Mouse (Mus musculus): ENCODE results near the gene 9130019O22Rik. TPM values are rescaled to one million over a fixed set of nuclear protein-coding genes. Genes with fewer than 3 reads are reported as not detected.
"Not testable (repeated sequence)": the region's sequence is repeated elsewhere in the genome, so short reads cannot be mapped to it uniquely, and the experiment has no call there.

The 9130019O22Rik gene
- polyA plus RNA-seq (2012; ENCODE audit: insufficient read depth, low replicate concordance) = 0.07 and 1.7 TPM in 2 replicates

DNA sequence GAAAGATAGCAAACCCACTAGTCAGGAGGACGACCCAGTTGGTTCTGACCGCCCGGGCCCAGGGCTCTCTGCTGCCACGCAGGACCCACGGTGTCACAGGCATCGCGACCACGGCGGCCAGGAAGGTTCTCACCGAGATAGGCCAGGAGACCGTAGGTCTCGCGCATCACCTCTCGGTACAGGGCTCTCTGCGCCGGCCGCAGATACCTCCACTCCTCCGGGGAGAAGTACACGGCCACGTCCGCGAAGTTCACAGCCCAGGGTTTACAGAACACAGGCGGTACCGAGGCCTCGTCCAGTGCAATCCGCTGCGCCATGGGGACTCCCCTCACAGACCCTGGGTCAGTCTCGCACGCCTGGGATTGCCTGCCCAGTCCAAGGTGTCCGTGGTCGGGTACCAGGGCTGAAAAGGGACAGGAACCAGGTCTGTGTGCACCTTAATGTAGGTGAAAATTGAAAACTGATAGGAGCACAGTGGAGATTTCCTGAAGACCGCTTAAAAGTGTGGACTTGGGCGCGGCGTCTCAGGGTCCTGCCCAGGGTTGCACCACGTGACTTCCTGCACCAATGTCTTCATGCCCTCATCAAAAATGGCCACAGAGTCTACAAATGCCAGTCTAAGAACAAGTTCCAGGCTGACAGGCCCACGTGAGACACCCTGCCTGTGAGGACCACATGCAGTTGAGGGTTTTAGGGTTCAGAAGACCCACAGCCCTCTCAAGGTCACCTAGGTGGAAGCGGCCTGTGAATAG, at the start of gene 9130019O22Rik:
Gene 9130019O22Rik, minus strand, starts transcription at position 526 of the 752 bp plus-strand sequence.
- H3K27me3 ChIP-seq (replicated peaks) = no peaks in the 10 kb centered on the region
- TF ChIP-seq FLI1 (IDR thresholded peaks at IDR 0.05; ENCODE audit: low read length) = no peak
- TF ChIP-seq GATA1 (IDR thresholded peaks at IDR 0.05; ENCODE audit: borderline replicate concordance, low read length) = no peak
- H3K4me3 ChIP-seq (replicated peaks) = peak within 1 kb of the TSS; percentile 97

DNA sequence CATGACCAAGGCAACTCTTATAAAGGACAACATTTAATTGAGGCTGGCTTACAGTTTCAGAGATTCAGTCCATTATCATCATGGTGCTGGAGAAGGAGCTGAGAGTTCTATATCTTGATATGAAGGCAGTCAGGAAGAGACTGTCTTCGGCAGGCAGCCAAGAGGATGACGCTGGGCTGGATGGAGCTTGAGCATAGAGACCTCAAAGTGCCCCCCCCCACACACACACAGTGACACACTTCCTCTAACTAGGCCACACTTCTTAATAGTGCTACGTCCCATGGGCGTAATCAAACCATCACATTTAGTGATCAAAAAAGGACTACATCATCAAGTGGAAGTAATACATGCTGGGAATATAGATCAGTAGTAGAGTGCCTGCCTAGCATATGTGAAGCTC, 48.2 kb upstream of the 9130019O22Rik start:
- TF ChIP-seq GATA1 (IDR thresholded peaks at IDR 0.05; ENCODE audit: borderline replicate concordance, low read length) (no peak), FLI1 (IDR thresholded peaks at IDR 0.05; ENCODE audit: low read length) (no peak)
- H3K4me1 ChIP-seq = no peaks in the 10 kb centered on the region; the same call in 1 of the 2 replicates
- peaks cover 8% of the 10 kb centered on the region for H3K27me3 ChIP-seq (replicated peaks)
- H3K4me3 ChIP-seq (replicated peaks) = no peak overlapping the region
- no peaks in the 10 kb centered on the region for H3K36me3 ChIP-seq (replicated peaks; ENCODE audit: low read length)
- peaks cover 19% of the 10 kb centered on the region for H3K9me3 ChIP-seq

More for the DNA sequence above, at the start of gene 9130019O22Rik:
- peaks cover 11% of the 10 kb centered on the region for H3K9me3 ChIP-seq
- peaks cover 30% of the 10 kb centered on the region for H3K36me3 ChIP-seq (replicated peaks; ENCODE audit: low read length)
- peaks cover 22% of the 10 kb centered on the region for H3K4me1 ChIP-seq

DNA sequence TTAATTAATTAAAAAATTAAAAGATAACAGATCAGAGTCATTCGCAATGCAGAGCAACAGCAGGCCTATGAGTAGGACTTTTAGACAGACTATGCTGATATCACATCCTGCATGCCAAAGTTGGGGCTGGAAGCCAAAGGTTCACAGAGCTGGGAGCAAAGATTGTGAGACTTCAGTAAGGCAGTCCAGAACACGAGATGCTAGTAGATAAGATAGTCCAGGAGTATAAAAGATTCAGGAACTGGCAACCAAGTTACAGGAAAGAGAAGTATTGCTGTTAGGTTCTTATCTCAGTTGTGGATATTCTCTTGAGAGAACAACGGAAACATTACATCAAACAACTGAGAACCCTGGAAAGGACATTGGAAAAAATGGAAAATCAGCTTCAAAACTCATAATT, 39.4 kb upstream of the 9130019O22Rik start:
- Histone ChIP-seq H3K9me3 (peaks cover 20% of the 10 kb centered on the region), H3K4me3 (replicated peaks) (no peak overlapping the region), H3K4me1 (peaks cover 15% of the 10 kb centered on the region), H3K36me3 (replicated peaks; ENCODE audit: low read length) (no peaks in the 10 kb centered on the region), H3K27me3 (replicated peaks) (peaks cover 10% of the 10 kb centered on the region)
- TF ChIP-seq GATA1 (IDR thresholded peaks at IDR 0.05; ENCODE audit: borderline replicate concordance, low read length) = no peak
- TF ChIP-seq FLI1 (IDR thresholded peaks at IDR 0.05; ENCODE audit: low read length) = no peak

DNA sequence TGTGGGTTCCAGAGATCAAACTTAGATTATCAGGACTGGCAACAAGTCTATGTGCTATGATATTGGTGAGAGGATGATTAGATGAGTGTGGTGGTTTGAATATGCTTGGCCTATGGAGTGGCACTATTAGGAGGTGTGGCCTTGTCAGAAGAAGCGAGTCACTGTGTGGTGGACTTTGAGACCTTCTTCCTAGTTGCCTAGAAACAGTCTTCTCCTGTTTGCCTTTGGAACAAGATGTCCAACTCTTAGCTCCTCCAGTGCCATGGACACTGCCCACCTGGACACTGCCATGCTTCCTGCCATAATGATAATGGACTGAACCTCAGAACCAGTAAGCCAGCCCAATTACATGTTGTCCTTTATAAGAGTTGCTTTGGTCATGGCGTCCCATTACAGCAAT, 38.9 kb upstream of the 9130019O22Rik start:
- Histone ChIP-seq H3K4me1 (peaks cover 20% of the 10 kb centered on the region), H3K9me3 (peaks cover 20% of the 10 kb centered on the region), H3K27me3 (replicated peaks) (peaks cover 10% of the 10 kb centered on the region), H3K4me3 (replicated peaks) (no peak overlapping the region), H3K36me3 (replicated peaks; ENCODE audit: low read length) (no peaks in the 10 kb centered on the region)
- TF ChIP-seq GATA1 (IDR thresholded peaks at IDR 0.05; ENCODE audit: borderline replicate concordance, low read length) (no peak), FLI1 (IDR thresholded peaks at IDR 0.05; ENCODE audit: low read length) (no peak)

DNA sequence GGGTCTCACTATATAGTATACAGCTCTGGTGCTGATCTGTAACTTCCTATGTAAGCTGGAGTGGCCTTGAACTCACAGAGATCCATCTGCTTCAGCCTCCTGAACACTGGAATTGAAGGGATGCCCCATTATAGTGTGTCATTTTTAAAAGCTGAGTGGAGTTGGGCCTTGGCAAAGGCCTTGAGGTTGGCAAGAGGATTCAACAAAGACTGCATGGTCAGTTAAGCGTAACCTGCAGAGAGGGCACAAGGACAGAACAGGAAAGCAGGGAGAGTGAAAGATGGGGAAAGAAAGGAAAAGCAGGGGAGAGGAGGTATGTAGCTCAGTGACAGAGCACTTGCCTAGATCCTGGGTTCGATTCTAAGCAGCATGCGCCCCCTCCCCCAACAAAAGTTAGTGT, 38.3 kb upstream of the 9130019O22Rik start:
- no peak for TF ChIP-seq FLI1 (IDR thresholded peaks at IDR 0.05; ENCODE audit: low read length)
- no peak for TF ChIP-seq GATA1 (IDR thresholded peaks at IDR 0.05; ENCODE audit: borderline replicate concordance, low read length)

DNA sequence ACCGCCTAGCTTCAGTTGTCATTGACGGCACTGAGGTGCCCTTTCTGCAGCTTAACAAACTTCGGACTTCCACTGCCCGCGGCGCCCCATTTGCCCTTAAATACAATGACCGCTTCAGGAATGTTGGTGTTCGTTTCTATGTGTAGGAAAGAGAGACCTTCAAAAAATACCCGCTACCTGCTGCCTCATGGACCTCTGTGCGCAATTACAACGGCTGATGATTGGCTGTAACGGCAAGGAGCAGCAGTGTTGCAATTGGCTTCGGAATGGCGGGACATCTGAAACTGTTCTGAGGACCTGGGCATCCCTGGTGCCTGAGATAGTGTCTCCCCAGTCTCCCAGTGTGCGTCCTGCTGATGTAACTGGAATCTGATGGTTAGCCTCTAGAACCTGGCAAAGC, 35.3 kb upstream of the 9130019O22Rik start:
- TF ChIP-seq GATA1 (IDR thresholded peaks at IDR 0.05; ENCODE audit: borderline replicate concordance, low read length) (no peak), FLI1 (IDR thresholded peaks at IDR 0.05; ENCODE audit: low read length) (no peak)
- Histone ChIP-seq H3K4me1 (peaks cover 33% of the 10 kb centered on the region), H3K36me3 (replicated peaks; ENCODE audit: low read length) (peaks cover 32% of the 10 kb centered on the region), H3K4me3 (replicated peaks) (peak overlapping the region; percentile 97), H3K9me3 (peaks cover 15% of the 10 kb centered on the region), H3K27me3 (replicated peaks) (peaks cover 10% of the 10 kb centered on the region)

More for the DNA sequence above, 38.3 kb upstream of the 9130019O22Rik start:
- Histone ChIP-seq H3K4me1 (peaks cover 26% of the 10 kb centered on the region), H3K4me3 (replicated peaks) (no peak overlapping the region), H3K27me3 (replicated peaks) (peaks cover 10% of the 10 kb centered on the region), H3K36me3 (replicated peaks; ENCODE audit: low read length) (peaks cover 3% of the 10 kb centered on the region), H3K9me3 (peaks cover 20% of the 10 kb centered on the region)

DNA sequence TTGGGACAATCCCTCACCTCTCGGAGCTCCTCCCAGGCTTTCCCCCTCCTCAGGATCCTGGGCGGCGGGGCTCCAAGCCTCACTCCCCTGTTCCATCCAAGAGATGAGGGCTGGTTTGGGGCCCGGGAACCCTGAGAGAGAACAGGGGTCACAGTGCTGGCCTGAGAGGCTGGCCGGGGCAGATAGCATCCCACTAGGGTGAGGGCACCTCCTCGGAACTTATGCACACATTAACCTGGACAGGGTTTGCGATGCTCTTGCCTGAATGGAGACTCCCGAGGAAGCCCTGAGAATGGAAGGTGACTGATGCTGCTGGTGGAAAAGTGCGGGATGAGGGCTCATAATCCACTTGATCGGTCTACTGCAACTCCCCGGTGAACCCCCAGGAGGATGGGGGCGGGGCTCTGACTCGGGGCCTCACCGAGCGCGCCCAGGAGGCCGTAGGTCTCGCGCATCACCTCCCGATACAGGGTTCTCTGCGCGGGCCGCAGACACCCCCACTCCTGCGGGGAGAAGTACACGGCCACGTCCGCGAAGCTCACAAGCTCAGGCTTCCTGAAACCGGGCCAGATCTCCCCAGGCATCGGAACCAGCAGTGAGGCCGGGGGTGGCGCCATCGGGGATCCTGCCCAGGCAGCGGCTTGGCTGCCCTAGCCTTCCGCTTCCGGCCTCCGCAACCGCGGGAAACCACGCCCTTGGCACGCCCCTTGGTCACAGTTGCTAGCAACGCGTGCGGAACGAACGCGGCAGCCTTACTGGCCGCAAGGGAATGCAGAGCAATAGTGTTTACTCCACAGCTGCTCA, 34.6 kb upstream of the 9130019O22Rik start, which contains the start of gene Zfp688:
Gene Zfp688, minus strand, starts transcription at position 681 of the 804 bp plus-strand sequence.
- Histone ChIP-seq H3K36me3 (replicated peaks; ENCODE audit: low read length) (peaks cover 36% of the 10 kb centered on the region), H3K4me3 (replicated peaks) (peak within 1 kb of the TSS; percentile 97), H3K4me1 (peaks cover 33% of the 10 kb centered on the region), H3K27me3 (replicated peaks) (peaks cover 10% of the 10 kb centered on the region), H3K9me3 (peaks cover 8% of the 10 kb centered on the region)
- peak; percentile 86 for TF ChIP-seq FLI1 (IDR thresholded peaks at IDR 0.05; ENCODE audit: low read length)
- no peak for TF ChIP-seq GATA1 (IDR thresholded peaks at IDR 0.05; ENCODE audit: borderline replicate concordance, low read length)

DNA sequence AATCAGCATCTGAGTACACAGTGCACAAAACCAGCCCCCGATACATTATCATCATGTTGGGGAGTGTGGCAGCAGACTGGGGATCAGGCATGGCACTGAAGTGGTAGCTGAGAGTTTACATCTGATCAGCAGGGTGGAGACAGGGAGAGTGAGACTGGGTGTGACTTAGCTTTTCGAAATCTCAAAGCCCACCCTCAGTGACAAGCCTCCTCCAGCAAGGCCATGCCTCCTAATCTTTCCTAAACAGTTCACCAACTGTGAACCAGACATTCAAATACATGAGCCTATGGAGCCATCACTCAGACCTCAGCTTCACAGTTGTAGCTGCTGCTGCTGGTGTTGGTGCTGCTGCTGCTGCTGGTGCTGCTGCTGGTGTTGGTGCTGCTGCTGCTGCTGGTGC, 24.5 kb upstream of the 9130019O22Rik start:
- Histone ChIP-seq H3K4me3 (replicated peaks) (no peak overlapping the region), H3K36me3 (replicated peaks; ENCODE audit: low read length) (peaks cover 9% of the 10 kb centered on the region), H3K4me1 (peaks cover 13% of the 10 kb centered on the region), H3K27me3 (replicated peaks) (peaks cover 1% of the 10 kb centered on the region), H3K9me3 (peaks cover 9% of the 10 kb centered on the region)
- TF ChIP-seq GATA1 (IDR thresholded peaks at IDR 0.05; ENCODE audit: borderline replicate concordance, low read length) = no peak

DNA sequence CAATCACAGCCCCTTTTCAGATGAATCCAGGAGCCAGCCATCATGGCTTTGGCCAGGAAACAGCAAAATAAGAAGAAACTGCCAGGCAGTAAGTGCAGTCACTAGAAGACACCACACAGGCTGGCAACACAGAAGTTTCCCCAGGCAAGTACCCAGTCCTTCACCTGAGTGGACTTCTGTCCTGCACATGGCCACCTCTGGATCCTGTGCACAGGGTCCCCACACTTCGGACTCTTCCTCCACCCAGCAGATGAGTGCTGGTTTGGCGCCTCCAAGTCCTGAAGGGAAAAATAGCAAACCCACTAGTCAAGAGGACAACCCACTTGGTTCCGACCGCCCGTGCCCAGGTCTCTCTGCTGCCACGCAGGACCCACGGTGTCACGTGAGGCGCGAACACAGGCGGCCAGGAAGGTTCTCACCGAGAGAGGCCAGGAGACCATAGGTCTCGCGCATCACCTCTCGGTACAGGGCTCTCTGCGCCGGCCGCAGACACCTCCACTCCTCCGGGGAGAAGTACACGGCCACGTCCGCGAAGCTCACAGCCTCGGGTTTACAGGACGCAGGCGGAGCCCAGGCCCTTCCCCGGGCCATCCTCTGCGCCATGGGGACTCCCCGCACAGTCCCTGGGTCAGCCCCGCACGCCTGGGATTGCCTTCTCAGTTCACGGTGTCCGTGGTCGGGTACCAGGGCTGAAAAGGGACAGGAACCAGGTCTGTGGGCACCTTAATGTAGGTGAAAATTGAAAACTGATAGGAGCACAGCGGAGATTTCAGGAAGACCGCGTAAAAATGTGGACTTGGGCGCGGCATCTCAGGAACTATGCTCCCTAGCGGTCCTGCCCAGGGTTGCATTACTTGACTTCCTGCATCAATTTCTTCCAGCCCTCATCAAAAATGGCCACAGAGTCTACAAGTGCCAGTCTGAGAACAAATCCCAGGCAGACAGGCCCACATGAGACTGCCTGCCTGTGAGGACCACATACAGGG, 19.3 kb upstream of the 9130019O22Rik start, which contains the start of gene Zfp764:
Gene Zfp764, minus strand, starts transcription at position 821 of the 986 bp plus-strand sequence.
- not testable (repeated sequence) for H3K36me3 ChIP-seq (replicated peaks; ENCODE audit: low read length); H3K27me3 ChIP-seq (replicated peaks); H3K9me3 ChIP-seq
- peak within 1 kb of the TSS; percentile 93 for H3K4me3 ChIP-seq (replicated peaks)
- H3K4me1 ChIP-seq = peaks cover 17% of the 10 kb centered on the region

DNA sequence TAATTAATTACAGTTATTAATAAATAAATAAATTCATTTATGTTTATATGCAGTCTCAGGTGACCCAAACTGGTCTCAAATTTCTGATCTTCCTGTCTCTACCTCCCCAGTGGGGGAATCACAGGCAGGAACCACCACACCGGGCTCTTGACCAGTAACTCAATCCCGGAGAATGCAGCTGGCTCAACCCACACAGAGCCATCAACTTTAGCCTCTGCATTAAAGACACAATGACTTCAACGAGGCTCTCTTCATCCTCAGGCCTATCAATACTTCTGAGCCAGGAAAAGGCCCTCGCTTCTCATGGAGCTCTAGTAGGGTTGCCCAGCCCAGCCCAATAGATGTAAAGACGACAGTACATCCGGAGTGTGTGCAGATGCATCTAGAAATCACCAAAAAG, 17.1 kb upstream of the 9130019O22Rik start:
- not testable (repeated sequence) for H3K36me3 ChIP-seq (replicated peaks; ENCODE audit: low read length); H3K27me3 ChIP-seq (replicated peaks); H3K4me3 ChIP-seq (replicated peaks); H3K9me3 ChIP-seq
- H3K4me1 ChIP-seq = peaks cover 16% of the 10 kb centered on the region

Measured in megakaryocyte, embryonic 14.5 days (primary cell).